In the genomic region with DNA sequence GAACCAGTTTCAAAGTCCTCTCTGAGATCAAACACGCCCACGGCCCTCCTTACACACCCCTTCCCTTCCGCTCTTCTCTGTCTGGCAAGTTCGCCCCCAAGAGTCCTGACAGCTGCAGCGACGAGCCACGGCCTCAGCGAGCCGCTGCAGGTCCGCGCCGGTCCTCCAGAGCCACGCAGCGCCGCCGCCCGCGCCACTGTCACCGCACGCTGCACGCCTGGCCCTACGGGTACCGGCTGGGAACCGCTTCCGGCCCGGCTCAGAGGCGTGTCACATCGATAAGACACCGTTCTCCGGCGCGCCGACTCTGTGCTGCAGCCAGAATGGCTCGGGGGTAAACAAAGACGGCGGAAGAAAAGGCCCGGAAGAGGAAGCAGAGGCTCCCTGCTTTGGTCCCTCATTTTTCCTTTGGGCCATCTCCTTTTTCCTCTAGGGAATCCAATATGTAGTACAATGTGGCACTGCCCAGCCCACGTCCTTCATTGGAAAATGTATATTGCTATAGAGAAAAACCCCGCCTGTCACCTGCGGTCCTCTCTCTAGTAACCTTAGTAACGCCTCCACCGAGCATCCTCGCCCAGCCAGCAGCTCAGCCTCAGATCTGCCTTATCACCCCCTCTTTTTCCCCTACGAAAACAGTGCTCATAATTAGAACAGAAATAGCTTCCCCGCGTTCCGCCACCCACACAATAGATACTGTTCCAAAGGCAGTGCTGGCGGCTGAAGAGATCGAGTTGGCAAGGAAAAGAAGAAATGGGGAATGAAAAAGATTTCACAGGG, we compare ENCODE assay signal across 7 mouse cellular contexts. TPM values are rescaled to one million over a fixed set of nuclear protein-coding genes. Genes with fewer than 3 reads are reported as not detected.
DNase-seq lines count a peak whose midpoint lies in the region; ATAC-seq and TF ChIP-seq lines count a peak whose summit lies in the region.

A gene (minus strand): TSS at position 252 of the 780 bp plus-strand sequence.

- peak within 1 kb of the TSS; percentile 65 for H3K4me3 ChIP-seq in embryonic facial prominence, embryonic 12.5 days
- H3K4me3 ChIP-seq in kidney, adult 2 months (ENCODE audit: insufficient read depth, low read depth, low read length), result peak within 1 kb of the TSS; percentile 98
- peak within 1 kb of the TSS; percentile 67 for H3K4me3 ChIP-seq in limb, embryonic 13.5 days
- peak within 1 kb of the TSS; percentile 51 for H3K4me3 ChIP-seq in midbrain, embryonic 16.5 days (ENCODE audit: low read depth, low read length)

- ATAC-seq in embryonic facial prominence, embryonic 12.5 days (ENCODE audit: insufficient number of reproducible peaks, insufficient read depth, low FRiP score, low TSS enrichment), result peak; percentile 98
- peak; percentile 98 for ATAC-seq in limb, embryonic 13.5 days (ENCODE audit: low FRiP score, low read depth)
- ATAC-seq in midbrain, embryonic 16.5 days, result peak; percentile 98

- H3K4me1 ChIP-seq in embryonic facial prominence, embryonic 12.5 days, result peaks cover 6% of the 10 kb centered on the region; the same call in 1 of the 2 replicates
- H3K4me1 ChIP-seq in kidney, adult 2 months (ENCODE audit: control insufficient read depth, insufficient read depth, low read length), result peaks cover 4% of the 10 kb centered on the region; the same call in 1 of the 2 replicates
- peaks cover 9% of the 10 kb centered on the region for H3K4me1 ChIP-seq in limb, embryonic 13.5 days
- peaks cover 6% of the 10 kb centered on the region; the same call in 1 of the 2 replicates for H3K4me1 ChIP-seq in midbrain, embryonic 16.5 days (ENCODE audit: control insufficient read depth, insufficient read depth, low read length)

- under 1% methylated on average over 49 of the region's 49 CpGs for WGBS in embryonic facial prominence, embryonic 12.5 days
- 1% methylated on average over 49 of the region's 49 CpGs for WGBS in kidney, adult 2 months
- under 1% methylated on average over 49 of the region's 49 CpGs for WGBS in limb, embryonic 13.5 days
- under 1% methylated on average over 49 of the region's 49 CpGs for WGBS in midbrain, embryonic 16.5 days

- H3K4me2 ChIP-seq in embryonic facial prominence, embryonic 12.5 days (replicated peaks), result peak within 1 kb of the TSS; percentile 62
- H3K4me2 ChIP-seq in limb, embryonic 13.5 days (replicated peaks), result peak within 1 kb of the TSS; percentile 78
- peak within 1 kb of the TSS; percentile 68 for H3K4me2 ChIP-seq in midbrain, embryonic 16.5 days (ENCODE audit: low read length)

- peak within 1 kb of the TSS; percentile 88 for H3K27ac ChIP-seq in embryonic facial prominence, embryonic 12.5 days
- peak within 1 kb of the TSS; percentile 83 for H3K27ac ChIP-seq in kidney, adult 2 months (ENCODE audit: insufficient read depth, low read depth, low read length)
- peak within 1 kb of the TSS; percentile 82 for H3K27ac ChIP-seq in limb, embryonic 13.5 days
- peak within 1 kb of the TSS; percentile 96 for H3K27ac ChIP-seq in midbrain, embryonic 16.5 days (ENCODE audit: low read length)

- peak; percentile 46 for TF ChIP-seq POLR2A in kidney, adult 2 months (IDR thresholded peaks at IDR 0.05; ENCODE audit: low read depth, low read length)

- TF ChIP-seq CTCF in kidney, adult 2 months (conservative IDR thresholded peaks at IDR 0.05; ENCODE audit: insufficient read depth, insufficient read length, low read depth, low read length), result peak; percentile 35

- no peaks in the 10 kb centered on the region for H3K27me3 ChIP-seq in embryonic facial prominence, embryonic 12.5 days
- H3K27me3 ChIP-seq in kidney, adult 2 months (replicated peaks; ENCODE audit: control insufficient read depth, insufficient read depth, low read length), result no peaks in the 10 kb centered on the region
- no peaks in the 10 kb centered on the region for H3K27me3 ChIP-seq in limb, embryonic 13.5 days
- H3K27me3 ChIP-seq in midbrain, embryonic 16.5 days (ENCODE audit: control insufficient read depth, insufficient read depth, low read depth, low read length), result no peaks in the 10 kb centered on the region

- H3K9ac ChIP-seq in embryonic facial prominence, embryonic 12.5 days, result peak within 1 kb of the TSS; percentile 66
- H3K9ac ChIP-seq in limb, embryonic 13.5 days, result peak within 1 kb of the TSS; percentile 70
- H3K9ac ChIP-seq in midbrain, embryonic 16.5 days (ENCODE audit: low read depth, low read length), result peak within 1 kb of the TSS; percentile 72

- no peaks in the 10 kb centered on the region for H3K36me3 ChIP-seq in embryonic facial prominence, embryonic 12.5 days
- H3K36me3 ChIP-seq in kidney, adult 2 months (ENCODE audit: control insufficient read depth, insufficient read depth, low read length), result no peaks in the 10 kb centered on the region
- H3K36me3 ChIP-seq in limb, embryonic 13.5 days, result no peaks in the 10 kb centered on the region
- H3K36me3 ChIP-seq in midbrain, embryonic 16.5 days (ENCODE audit: control insufficient read depth, insufficient read depth, low read length), result no peaks in the 10 kb centered on the region

- H3K9me3 ChIP-seq in embryonic facial prominence, embryonic 12.5 days, result no peaks in the 10 kb centered on the region
- no peaks in the 10 kb centered on the region for H3K9me3 ChIP-seq in limb, embryonic 13.5 days
- H3K9me3 ChIP-seq in midbrain, embryonic 16.5 days (replicated peaks; ENCODE audit: control insufficient read depth, low read length, poor library complexity, severe bottlenecking), result peaks cover 3% of the 10 kb centered on the region; the same call in 1 of the 2 replicates

- peak; percentile 92 for DNase-seq in adrenal gland, postnatal 25 days
- peak; percentile 90 to 94 for DNase-seq in heart, adult 18-20 months
- DNase-seq in kidney, adult 2 months, result peak; percentile 93
- DNase-seq in spleen, postnatal 10 days (ENCODE audit: low spot score in 2 of 2), result peak; percentile 79 to 86

RNA-seq across cellular contexts. Expression of the gene that starts here (rescaled TPM):
- 19.0 and 22.8 TPM in 2 replicates for total RNA-seq in adrenal gland, postnatal 25 days (2021)
- 48.3 and 49.3 TPM in 2 replicates for polyA plus RNA-seq in embryonic facial prominence, embryonic 12.5 days (2016; fragmentation: Nextera tagmentation; extraction: Ambion mirVana)
- total RNA-seq in heart, adult 18-20 months (2021), result 10 to 100 TPM; 12.3 to 13.8 TPM
- 4.0 and 4.8 TPM in 2 replicates for polyA plus RNA-seq in kidney, adult 2 months (2012; rRNA removed)
- 43.9 and 44.2 TPM in 2 replicates for polyA plus RNA-seq in limb, embryonic 13.5 days (2015; fragmentation: Nextera tagmentation; extraction: Ambion mirVana)
- 41.3 and 50.7 TPM in 2 replicates for polyA plus RNA-seq in midbrain, embryonic 16.5 days (2015; fragmentation: Nextera tagmentation; extraction: Ambion mirVana)

Comparison
In these comparisons a context has a peak if more than half of its experiments do, and no peak if none do; other contexts are left out.
1. Peak in every context shown above with its lines: DNase-seq, ATAC-seq, H3K4me3 ChIP-seq and H3K27ac ChIP-seq.